Mouse (Mus musculus) lung, postnatal 0 days (tissue): ENCODE results near the gene Lman1l. TPM values are rescaled to one million over a fixed set of nuclear protein-coding genes. Genes with fewer than 3 reads are reported as not detected.

ENCODE experiments used
- ATAC-seq: fragments of 200-750 bp; cut with Nextera tagmentation; 2 replicates; pipeline ENCODE4 v1.8.0; 2017; ENCODE audit warnings: moderate library complexity
- DNase-seq: peaks from one replicate; pipeline ENCODE4 v3.0.0-alpha.2; 2016; ENCODE audit warnings: low spot score
- H3K27ac ChIP-seq: fragments of 300-500 bp; sonication (generic); 2 replicates; pipeline ENCODE4 v1.5.1; 2014; ENCODE audit warnings: antibody characterized with exemption, mild to moderate bottlenecking, low read length, mixed read lengths
- H3K27me3 ChIP-seq: fragments of 300-500 bp; sonication (generic); replicated peaks from 2 replicates; pipeline ENCODE4 v1.6.1; 2014; ENCODE audit warnings: low read length, mixed read lengths; ENCODE audit not compliant: insufficient read depth
- H3K36me3 ChIP-seq: fragments of 300-500 bp; sonication (generic); 2 replicates; pipeline ENCODE4 v1.6.1; 2014; ENCODE audit warnings: low read length, mixed read lengths; ENCODE audit not compliant: insufficient read depth
- H3K4me1 ChIP-seq: fragments of 300-500 bp; sonication (generic); 2 replicates; pipeline ENCODE4 v1.6.1; 2014; ENCODE audit warnings: antibody characterized with exemption, low read depth, low read length, mixed read lengths; ENCODE audit not compliant: insufficient read depth
- H3K4me2 ChIP-seq: fragments of 300-500 bp; sonication (generic); replicated peaks from 2 replicates; pipeline ENCODE4 v1.6.1; 2014; ENCODE audit warnings: low read depth, mild to moderate bottlenecking, low read length, moderate library complexity, mixed read lengths
- H3K4me3 ChIP-seq: fragments of 300-500 bp; sonication (generic); 2 replicates; pipeline ENCODE4 v1.5.1; 2014; ENCODE audit warnings: low read depth, low read length
- H3K9ac ChIP-seq: fragments of 300-500 bp; sonication (generic); replicated peaks from 2 replicates; pipeline ENCODE4 v1.6.1; 2014; ENCODE audit warnings: low read depth, mild to moderate bottlenecking
- H3K9me3 ChIP-seq: fragments of 300-500 bp; sonication (generic); 2 replicates; pipeline ENCODE4 v1.6.1; 2016; ENCODE audit warnings: low read length, mixed read lengths
- CTCF ChIP-seq: IDR thresholded peaks from 2 replicates; pipeline ENCODE4 v1.5.1; 2016; ENCODE audit warnings: antibody characterized with exemption, mild to moderate bottlenecking
- EP300 ChIP-seq: IDR thresholded peaks from 2 replicates; pipeline ENCODE4 v1.6.1; 2016; ENCODE audit warnings: antibody characterized with exemption, mild to moderate bottlenecking, control low read depth
- WGBS: fragments of 180-500 bp; shearing (Covaris S2); extraction: QIAGEN DNeasy Blood & Tissue Kit; methylation state at CpG from one replicate; pipeline ENCODE4 v1.1.7; 2014; 5-methylcytosine and 5-hydroxymethylcytosine counted together
- polyA plus RNA-seq: library from polyadenylated mRNA; unstranded; fragments of >200 nt; fragmentation: Nextera tagmentation; extraction: Ambion mirVana; gene quantifications from 2 replicates; pipeline ENCODE4 v1.2.1, GENCODE M21; 2015

The Lman1l gene
- polyA plus RNA-seq, 1 experiment from 2014 or later: not detected

GRCm38 (mm10) chr9:57655749-57656148 lies 35.2 kb upstream of the Lman1l start:
- 4% methylated on average over 11 of the region's 11 CpGs for WGBS
- Histone ChIP-seq H3K9ac (no peak overlapping the region), H3K9me3 (no peaks in the 10 kb centered on the region), H3K4me1 (no peaks in the 10 kb centered on the region; the same call in 1 of the 2 replicates), H3K4me3 (no peak overlapping the region), H3K4me2 (peak overlapping the region; percentile 42), H3K36me3 (no peaks in the 10 kb centered on the region), H3K27ac (no peak overlapping the region), H3K27me3 (no peaks in the 10 kb centered on the region)
- DNase-seq (peak; percentile 90), ATAC-seq (peak; percentile 82)
- TF ChIP-seq CTCF (peak; percentile 96), EP300 (no peak)

DNA sequence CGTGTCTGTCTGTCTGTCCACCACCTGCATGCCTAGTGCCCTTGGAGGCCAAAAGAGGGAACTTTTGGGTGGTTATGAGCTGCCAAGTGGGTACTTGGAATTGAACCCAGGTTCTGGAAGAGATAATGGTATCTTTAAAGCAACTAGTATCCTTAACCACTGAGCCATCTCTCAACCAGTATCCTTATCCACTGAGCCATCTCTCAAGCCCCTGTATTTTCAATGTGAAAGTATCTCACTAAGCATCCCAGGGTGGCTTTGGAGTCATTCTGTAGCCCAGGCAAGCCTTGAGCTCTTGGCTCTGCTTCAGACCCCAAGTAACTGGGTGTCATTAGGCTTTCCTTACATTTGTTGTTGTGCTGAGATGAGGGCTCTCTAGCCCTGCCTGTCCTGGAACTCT lies 34.4 kb upstream of the Lman1l start:
- Histone ChIP-seq H3K36me3 (no peaks in the 10 kb centered on the region), H3K4me2 (no peak overlapping the region), H3K4me1 (no peaks in the 10 kb centered on the region; the same call in 1 of the 2 replicates), H3K4me3 (no peak overlapping the region), H3K9me3 (no peaks in the 10 kb centered on the region), H3K9ac (no peak overlapping the region), H3K27ac (no peak overlapping the region), H3K27me3 (no peaks in the 10 kb centered on the region)
- WGBS: 94% methylated on average over 1 of the region's 1 CpGs
- no peak for TF ChIP-seq EP300
- no peak for ATAC-seq
- DNase-seq: no peak

- Histone ChIP-seq H3K4me1 (no peaks in the 10 kb centered on the region; the same call in 1 of the 2 replicates), H3K36me3 (no peaks in the 10 kb centered on the region), H3K27ac (no peak within 1 kb of the TSS), H3K9ac (no peak within 1 kb of the TSS), H3K4me3 (no peak within 1 kb of the TSS), H3K27me3 (no peaks in the 10 kb centered on the region), H3K4me2 (no peak within 1 kb of the TSS), H3K9me3 (no peaks in the 10 kb centered on the region)
- ATAC-seq (no peak), DNase-seq (no peak)
- WGBS: 58% methylated on average over 5 of the region's 5 CpGs
- TF ChIP-seq CTCF: no peak
- TF ChIP-seq EP300: no peak
These were observed 32.7 kb upstream of the Lman1l start, which contains the start of gene Csk for GRCm38 (mm10) chr9:57653283-57653682. Csk (minus strand) TSS chr9:57653631.

DNA sequence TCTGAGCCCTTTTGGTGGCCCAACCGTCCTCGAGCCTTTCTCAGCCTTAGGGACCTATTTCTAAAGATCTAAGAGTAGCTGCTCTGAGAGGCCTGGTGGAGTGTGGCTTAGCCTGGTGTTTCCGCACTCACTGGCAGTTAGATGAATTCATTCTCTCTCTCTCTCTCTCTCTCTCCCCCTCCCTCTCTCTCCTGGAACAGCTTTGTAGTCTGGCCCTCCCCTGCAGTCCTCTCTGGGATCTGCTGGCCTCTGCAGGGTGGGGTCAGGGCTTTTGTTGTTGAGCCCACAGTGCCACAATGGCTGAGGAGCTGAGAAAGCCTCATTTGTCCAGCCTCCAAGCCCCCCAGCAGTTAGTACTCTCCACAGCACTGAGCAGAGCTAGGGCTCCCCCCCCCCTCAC lies 32.3 kb upstream of the Lman1l start:
- ATAC-seq: no peak
- no peaks in the 10 kb centered on the region; the same call in 1 of the 2 replicates for H3K4me1 ChIP-seq
- no peaks in the 10 kb centered on the region for H3K9me3 ChIP-seq
- no peak overlapping the region for H3K4me2 ChIP-seq
- WGBS: 68% methylated on average over 3 of the region's 3 CpGs
- H3K36me3 ChIP-seq: no peaks in the 10 kb centered on the region
- no peak for TF ChIP-seq CTCF
- no peak for TF ChIP-seq EP300
- DNase-seq: no peak
- H3K9ac ChIP-seq: no peak overlapping the region
- H3K4me3 ChIP-seq: no peak overlapping the region
- no peak overlapping the region for H3K27ac ChIP-seq
- H3K27me3 ChIP-seq: no peaks in the 10 kb centered on the region

- Histone ChIP-seq H3K4me2 (no peak overlapping the region), H3K9ac (no peak overlapping the region), H3K36me3 (no peaks in the 10 kb centered on the region), H3K4me1 (no peaks in the 10 kb centered on the region; the same call in 1 of the 2 replicates), H3K9me3 (no peaks in the 10 kb centered on the region), H3K27me3 (no peaks in the 10 kb centered on the region), H3K27ac (no peak overlapping the region), H3K4me3 (no peak overlapping the region)
- DNase-seq: peak; percentile 27
- no peak for TF ChIP-seq EP300
- TF ChIP-seq CTCF: no peak
- no peak for ATAC-seq
- 72% methylated on average over 9 of the region's 9 CpGs for WGBS
These were observed 31.8 kb upstream of the Lman1l start for GRCm38 (mm10) chr9:57652351-57652750.

GRCm38 (mm10) chr9:57650786-57651311 lies 30.3 kb upstream of the Lman1l start:
- ATAC-seq (peak; percentile 37; the same call in 1 of the 2 replicates), DNase-seq (peak; percentile 49)
- Histone ChIP-seq H3K9me3 (no peaks in the 10 kb centered on the region), H3K27ac (0 out of 2 replicates have a peak overlapping the region, but pooled peaks have one; percentile 47), H3K4me1 (no peaks in the 10 kb centered on the region; the same call in 1 of the 2 replicates), H3K27me3 (no peaks in the 10 kb centered on the region), H3K36me3 (no peaks in the 10 kb centered on the region), H3K4me2 (no peak overlapping the region), H3K9ac (no peak overlapping the region), H3K4me3 (no peak overlapping the region)
- no peak for TF ChIP-seq CTCF
- TF ChIP-seq EP300: no peak
- 27% methylated on average over 6 of the region's 6 CpGs for WGBS
